Mouse (Mus musculus): ENCODE results near the gene Cdc42bpa.
"Not testable (repeated sequence)": the region's sequence is repeated elsewhere in the genome, so short reads cannot be mapped to it uniquely, and the experiment has no call there.

The Cdc42bpa gene

GRCm38 (mm10) chr1:179960882-179961698 is 818 bp downstream of the Cdc42bpa start:
- DNase-seq: no peak

GRCm38 (mm10) chr1:179961777-179962176 is 1.5 kb downstream of the Cdc42bpa start:
- DNase-seq: no peak

GRCm38 (mm10) chr1:179969776-179970428 is 9.6 kb downstream of the Cdc42bpa start:
- no peak for DNase-seq

- no peak for DNase-seq
These were observed 14.7 kb downstream of the Cdc42bpa start for GRCm38 (mm10) chr1:179975021-179975420.

GRCm38 (mm10) chr1:179975645-179976275 is 15.5 kb downstream of the Cdc42bpa start:
- no peak for DNase-seq

- no peak for DNase-seq
These were observed 17.2 kb downstream of the Cdc42bpa start for GRCm38 (mm10) chr1:179977437-179977836.

- DNase-seq: no peak
These were observed 18.5 kb downstream of the Cdc42bpa start for GRCm38 (mm10) chr1:179978742-179979141.

GRCm38 (mm10) chr1:179981680-179982079 is 21.4 kb downstream of the Cdc42bpa start:
- no peak for DNase-seq

- DNase-seq: no peak
These were observed 21.9 kb downstream of the Cdc42bpa start for GRCm38 (mm10) chr1:179982183-179982582.

GRCm38 (mm10) chr1:179982933-179983332 is 22.7 kb downstream of the Cdc42bpa start:
- no peak for DNase-seq

GRCm38 (mm10) chr1:179984171-179984570 is 23.9 kb downstream of the Cdc42bpa start:
- DNase-seq: no peak

GRCm38 (mm10) chr1:179991660-179992235 is 31.5 kb downstream of the Cdc42bpa start:
- no peak for DNase-seq

GRCm38 (mm10) chr1:179992255-179992654 is 32.0 kb downstream of the Cdc42bpa start:
- DNase-seq: no peak

- DNase-seq: no peak
These were observed 47.8 kb downstream of the Cdc42bpa start for GRCm38 (mm10) chr1:180008057-180008456.

GRCm38 (mm10) chr1:180013479-180013878 is 53.2 kb downstream of the Cdc42bpa start:
- DNase-seq: no peak

- no peak for DNase-seq
These were observed 57.9 kb downstream of the Cdc42bpa start for GRCm38 (mm10) chr1:180018218-180018617.

- no peak for DNase-seq
These were observed 61.4 kb downstream of the Cdc42bpa start for GRCm38 (mm10) chr1:180021463-180022296.

GRCm38 (mm10) chr1:180023512-180023911 is 63.2 kb downstream of the Cdc42bpa start:
- DNase-seq: no peak

- not testable (repeated sequence) for DNase-seq
These were observed 69.6 kb downstream of the Cdc42bpa start for GRCm38 (mm10) chr1:180029863-180030262.

- no peak for DNase-seq
These were observed 70.5 kb downstream of the Cdc42bpa start for GRCm38 (mm10) chr1:180030631-180031365.

- no peak for DNase-seq
These were observed 71.7 kb downstream of the Cdc42bpa start for GRCm38 (mm10) chr1:180031705-180032548.
